Mouse (Mus musculus) urinary bladder, postnatal 4 days (tissue): ENCODE measurements around the gene Car15.

ENCODE experiments used
- DNase-seq, 2 experiments: peaks; one replicate each; pipeline ENCODE4 v3.0.0; 2021 to 2022; ENCODE audit warnings: low spot score in 2 of 2

Car15 gene

DNA sequence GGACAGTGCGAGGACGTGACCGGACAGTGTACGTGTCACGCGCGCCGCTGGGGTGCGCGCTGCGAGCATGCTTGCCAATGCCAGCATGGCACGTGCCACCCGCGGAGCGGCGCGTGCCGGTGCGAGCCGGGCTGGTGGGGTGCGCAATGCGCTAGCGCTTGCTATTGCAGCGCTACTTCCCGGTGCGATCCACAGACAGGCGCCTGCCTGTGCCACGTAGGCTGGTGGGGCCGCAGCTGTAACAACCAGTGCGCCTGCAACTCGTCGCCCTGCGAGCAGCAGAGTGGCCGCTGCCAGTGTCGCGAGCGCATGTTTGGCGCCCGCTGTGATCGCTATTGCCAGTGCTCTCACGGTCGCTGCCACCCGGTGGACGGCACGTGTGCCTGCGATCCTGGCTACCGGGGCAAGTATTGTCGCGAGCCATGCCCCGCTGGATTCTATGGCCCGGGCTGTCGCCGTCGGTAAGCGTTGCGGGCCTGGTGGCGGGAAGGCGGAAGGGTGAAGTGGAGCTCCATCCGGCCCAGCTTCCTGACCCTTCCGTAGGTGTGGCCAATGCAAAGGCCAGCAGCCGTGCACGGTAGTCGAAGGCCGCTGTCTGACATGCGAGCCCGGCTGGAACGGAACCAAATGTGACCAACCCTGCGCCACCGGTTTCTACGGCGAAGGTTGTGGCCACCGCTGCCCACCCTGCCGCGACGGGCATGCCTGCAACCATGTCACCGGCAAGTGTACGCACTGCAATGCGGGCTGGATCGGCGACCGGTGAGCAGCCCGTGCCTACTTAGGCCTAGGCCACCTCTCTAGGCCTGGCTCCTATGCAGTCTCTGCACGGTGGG lies 35.1 kb downstream of the Car15 start:
- DNase-seq = no peak

DNA sequence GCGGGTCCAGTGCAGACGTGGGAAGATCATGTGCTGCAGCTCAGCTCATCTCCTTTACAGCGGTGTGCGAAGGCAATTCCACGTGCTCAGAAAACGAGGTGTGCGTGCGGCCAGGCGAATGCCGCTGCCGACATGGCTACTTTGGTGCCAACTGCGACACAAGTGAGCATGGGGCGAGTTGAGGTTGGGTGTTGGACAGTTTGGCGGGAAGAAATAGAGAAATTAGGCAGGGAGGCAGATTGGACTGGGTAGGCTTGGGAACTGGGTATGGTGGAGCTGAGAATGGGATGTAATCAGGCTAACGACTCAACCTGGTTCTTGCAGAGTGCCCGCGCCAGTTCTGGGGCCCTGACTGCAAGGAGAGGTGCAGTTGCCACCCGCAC lies 35.7 kb downstream of the Car15 start:
- no peak for DNase-seq

DNA sequence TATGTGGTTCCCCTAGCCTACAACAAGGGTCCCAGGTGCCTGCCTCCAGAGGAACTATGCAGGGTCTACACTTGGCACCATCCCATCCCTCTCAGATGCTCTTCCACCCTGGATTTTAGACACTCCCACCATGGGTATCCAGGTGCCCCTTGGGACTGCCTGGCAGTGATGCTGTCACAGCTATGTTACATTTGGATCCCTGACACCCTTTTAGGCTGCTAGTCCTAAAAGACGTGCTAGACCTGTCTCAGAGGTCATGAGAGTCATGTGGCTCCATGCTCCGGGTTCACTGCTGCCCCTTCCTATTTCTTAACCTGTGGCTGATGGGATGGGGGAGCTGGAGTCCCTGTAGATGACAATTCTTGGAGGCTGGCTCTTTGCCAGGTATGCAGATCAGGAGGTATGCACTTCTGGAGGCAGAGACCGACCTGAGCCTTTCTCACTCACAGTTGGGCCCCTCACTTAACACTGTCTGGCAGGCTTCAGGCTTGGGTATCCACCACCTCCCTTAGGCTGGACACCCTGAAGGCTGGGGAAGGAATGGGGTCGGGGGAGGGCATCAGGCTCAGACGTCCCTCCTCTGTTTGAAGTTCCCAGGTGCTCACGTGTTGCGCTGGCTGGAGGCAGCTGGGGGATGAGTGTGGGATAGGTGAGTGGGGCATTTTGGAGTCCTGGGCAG lies 36.2 kb downstream of the Car15 start:
- DNase-seq = no peak

DNA sequence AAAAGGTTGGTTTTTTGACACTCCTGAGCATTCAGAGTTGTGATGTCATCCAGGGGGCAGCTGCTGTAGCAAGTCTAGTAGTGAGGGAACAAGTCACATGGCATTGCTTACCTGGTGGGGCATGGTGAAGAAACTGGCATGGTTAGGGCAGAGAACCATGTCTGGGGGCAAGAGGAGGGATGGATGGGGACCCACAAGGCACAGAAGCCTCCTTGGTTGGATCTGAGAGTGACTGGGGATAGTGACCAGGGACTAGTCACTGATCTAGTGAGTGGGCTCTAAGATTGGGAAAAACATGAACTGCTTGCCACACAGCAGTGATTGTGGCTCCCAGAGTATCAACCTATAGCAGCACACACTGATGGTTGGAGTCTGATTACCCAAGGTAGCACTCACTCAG lies 38.6 kb downstream of the Car15 start:
- no peak for DNase-seq

DNA sequence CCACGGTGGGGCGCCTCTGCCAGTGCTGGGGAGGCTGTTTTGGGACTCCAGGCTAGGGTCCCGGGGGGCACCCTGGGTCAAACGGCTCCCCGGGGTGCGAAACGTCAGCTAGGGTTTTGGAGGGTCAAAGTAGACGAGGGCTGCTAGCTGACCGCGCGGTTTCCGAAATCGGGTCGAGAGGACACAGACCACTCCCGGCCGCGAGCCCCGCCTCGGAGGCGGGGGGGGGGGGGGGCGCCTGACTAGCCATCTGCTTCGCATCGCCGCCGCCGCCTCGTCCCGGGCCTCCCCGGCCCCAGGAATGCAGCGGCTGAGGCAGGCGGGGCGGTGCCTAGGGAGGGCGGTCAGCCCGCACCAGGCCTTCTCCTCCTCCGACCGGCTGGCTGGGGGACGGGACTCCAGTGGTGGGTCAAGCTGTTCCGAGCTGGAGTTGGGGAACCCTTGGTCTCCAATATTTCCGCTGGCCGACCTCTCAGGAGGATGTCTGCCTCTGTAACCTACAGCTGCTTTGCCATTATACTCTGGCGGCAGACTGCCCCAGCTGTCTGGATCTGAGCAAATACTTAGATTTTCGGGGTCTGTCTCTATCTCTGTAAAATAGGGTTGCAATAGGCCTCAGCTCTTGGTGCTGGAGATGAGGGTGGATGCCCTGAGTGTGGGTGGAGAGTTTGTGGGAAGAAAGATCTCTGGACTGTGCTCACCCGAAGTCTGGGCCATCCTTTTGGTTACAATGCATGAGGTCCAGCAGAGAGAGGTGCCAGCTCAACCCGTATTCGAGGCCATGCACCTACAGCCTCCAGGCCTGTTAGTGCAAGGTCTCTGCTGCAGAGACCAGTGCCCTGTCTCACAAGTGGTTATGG lies 39.6 kb downstream of the Car15 start:
- DNase-seq = peak; percentile 78 to 80

DNA sequence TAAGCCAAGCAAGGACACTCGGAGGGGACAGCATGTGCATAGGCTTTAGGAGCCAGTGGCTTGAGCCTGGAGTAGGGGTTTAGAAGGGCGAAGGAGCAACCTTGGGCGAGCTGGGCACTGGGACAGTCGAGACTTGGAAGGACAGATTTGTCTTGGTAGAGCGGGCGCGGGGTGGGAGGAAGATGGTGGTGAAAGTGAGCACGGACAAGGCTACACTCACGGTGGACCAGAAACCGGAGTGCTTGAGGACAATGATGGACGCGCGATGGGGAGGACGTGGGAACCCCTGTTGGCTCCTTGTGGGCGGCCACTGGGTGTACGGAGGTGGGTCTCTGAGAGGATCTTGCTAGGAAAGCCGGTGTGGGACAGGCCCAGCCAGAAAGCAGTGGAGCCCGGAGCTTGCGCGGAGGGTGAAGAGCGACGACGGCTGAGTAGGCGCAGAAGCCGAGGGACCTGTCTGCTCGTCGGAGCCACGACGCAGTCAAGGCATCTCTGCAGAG lies 40.3 kb downstream of the Car15 start:
- DNase-seq = no peak

DNA sequence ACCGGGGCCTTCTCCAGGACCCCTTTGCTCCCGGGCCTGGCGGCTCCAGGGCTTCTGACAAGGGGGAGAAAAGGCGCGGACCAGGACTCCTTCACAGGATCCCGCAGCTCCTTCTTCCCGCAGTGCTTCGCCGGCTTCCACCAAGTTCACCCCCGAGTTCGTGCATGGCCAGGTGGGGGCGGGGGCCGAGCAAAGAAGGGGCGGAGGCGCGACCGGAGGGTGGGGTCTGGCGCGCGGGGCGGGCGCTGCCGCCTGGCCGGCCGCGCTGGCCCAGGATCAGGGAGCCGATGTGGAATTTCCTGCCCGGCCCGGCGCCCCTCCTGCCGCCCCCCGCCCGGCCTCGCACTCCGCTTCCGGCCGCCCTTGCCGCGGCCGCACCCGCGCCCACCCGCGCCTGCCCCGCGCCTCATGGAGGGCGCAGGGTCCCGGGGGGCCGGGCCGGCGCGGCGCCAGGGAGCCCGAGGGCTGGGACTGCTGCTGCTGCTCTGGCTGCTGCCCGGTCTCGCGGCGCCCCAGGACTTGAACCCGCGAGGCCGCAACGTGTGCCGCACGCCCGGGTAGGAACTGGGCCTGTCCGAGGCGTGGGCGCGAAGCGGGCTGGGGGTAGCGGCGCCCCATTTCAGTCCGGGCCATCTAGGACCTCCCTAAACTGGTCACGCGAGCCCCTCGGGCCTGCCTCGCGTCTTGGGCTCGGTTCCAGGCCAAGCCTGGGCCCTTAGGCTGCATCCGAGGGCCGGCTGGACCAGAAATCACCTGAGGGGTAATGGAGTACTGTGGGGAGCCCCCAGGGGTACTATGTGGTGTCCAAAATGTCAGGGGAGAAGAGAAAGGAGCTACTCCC lies 41.0 kb downstream of the Car15 start, which contains the start of gene Scarf2:
Scarf2 (plus strand) TSS at position 312 of the 841 bp plus-strand sequence.
- peak; percentile 75 for DNase-seq

DNA sequence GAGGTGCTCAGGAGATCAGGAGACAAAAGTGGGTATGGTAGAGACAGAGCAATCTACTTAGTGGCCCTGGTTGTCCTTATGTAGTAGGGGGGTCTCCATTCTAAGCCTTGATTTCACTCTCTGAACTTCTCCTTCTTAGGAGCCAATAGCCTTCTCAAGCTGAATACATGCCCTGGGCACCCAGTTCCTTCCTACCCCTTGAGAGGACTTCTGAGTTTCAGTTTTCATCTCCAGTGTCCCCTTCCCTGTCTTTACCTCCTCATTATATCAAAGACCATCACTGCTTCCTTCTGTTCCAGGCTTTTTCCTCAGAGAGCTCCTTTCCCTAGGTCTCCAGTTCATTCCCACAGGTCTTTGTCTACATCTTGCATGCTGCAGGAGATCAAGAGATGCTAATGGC lies 41.6 kb downstream of the Car15 start:
- no peak for DNase-seq

DNA sequence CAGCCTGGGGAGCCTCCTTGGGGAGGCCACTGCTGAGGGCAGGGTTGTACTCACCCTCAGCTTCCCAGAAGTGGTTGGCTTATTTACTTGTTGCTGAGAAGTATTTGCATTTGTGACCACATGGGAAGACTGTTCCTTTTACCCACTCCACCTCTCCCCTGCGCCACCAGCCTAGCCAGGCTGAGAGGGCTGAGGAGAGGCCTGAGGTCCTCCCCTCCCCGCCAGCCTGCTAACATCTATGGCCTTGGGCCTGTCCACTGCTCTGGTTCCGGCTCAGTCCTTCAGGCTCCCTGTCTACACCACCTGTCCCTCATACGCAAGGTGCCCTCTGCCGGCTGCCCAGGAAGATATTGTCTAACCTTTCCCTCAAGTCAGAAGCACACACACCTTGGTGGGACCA lies 42.5 kb downstream of the Car15 start:
- no peak for DNase-seq

DNA sequence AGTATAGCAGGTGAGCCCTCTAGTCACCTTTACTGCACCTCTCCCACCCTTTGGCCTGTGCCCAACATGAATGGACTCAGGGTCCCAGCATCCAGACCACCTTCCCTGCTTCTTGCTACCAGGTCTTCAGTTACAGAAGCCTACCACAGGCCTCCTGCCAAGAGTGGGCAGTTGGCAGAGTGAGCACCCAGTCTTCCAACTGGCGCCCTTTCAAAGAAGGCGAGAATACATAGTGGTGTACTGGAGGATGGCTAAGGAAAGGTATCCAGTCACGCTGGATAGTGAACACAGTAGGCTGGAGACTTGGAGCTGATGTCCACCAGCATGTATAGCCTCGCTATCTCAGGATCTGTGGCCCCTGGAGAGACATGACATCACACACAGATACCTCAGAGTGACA lies 44.1 kb downstream of the Car15 start:
- DNase-seq = no peak

DNA sequence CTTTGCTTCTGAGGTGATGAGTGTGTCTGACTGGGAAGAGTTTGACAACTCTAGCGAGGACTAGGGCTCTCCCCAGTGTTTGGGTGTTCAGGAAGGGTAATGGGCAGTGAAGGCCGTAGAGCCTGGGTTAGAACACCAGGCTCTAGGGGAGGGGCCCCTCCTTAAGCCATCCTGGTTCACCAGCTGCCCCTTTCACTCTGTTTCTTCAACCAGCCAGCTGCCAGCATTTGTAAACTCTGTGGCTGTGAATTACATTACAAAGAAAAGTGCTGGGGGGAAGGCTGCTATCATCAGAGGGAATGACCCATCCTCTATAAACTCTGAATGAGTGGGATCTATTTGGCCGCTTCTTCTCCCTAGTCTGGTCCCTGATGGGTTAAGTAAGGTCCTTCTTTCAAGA lies 45.4 kb downstream of the Car15 start:
- no peak for DNase-seq

DNA sequence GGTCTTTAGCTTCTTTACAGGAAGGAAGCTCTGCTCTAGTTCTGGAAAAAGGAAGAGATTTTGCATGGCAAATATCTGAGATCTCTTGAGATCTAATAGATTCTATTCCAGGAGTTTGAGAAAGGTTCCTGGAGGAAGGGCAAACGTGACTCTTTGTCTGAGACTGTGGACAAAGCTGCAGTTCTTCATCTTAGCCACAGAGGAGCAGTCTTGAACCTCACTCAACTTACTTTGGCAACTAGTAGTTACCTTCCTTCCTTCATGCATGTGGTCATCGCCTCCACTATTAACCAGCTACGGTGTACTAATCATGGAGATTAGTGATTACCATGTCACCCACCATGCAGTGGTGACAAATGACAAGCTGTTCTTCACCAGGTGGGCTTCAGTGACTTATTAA lies 52.8 kb downstream of the Car15 start:
- no peak for DNase-seq
